Mouse (Mus musculus) lung, postnatal 0 days (tissue): ENCODE data around the gene Cryaa. TPM values are rescaled to one million over a fixed set of nuclear protein-coding genes. Genes with fewer than 3 reads are reported as not detected.

ENCODE experiments used
- ATAC-seq: fragments of 200-750 bp; cut with Nextera tagmentation; 2 replicates; pipeline ENCODE4 v1.8.0; 2017; ENCODE audit warnings: moderate library complexity
- DNase-seq: peaks from one replicate; pipeline ENCODE4 v3.0.0-alpha.2; 2016; ENCODE audit warnings: low spot score
- H3K27ac ChIP-seq: fragments of 300-500 bp; sonication (generic); 2 replicates; pipeline ENCODE4 v1.5.1; 2014; ENCODE audit warnings: antibody characterized with exemption, mild to moderate bottlenecking, low read length, mixed read lengths
- H3K27me3 ChIP-seq: fragments of 300-500 bp; sonication (generic); replicated peaks from 2 replicates; pipeline ENCODE4 v1.6.1; 2014; ENCODE audit warnings: low read length, mixed read lengths; ENCODE audit not compliant: insufficient read depth
- H3K36me3 ChIP-seq: fragments of 300-500 bp; sonication (generic); 2 replicates; pipeline ENCODE4 v1.6.1; 2014; ENCODE audit warnings: low read length, mixed read lengths; ENCODE audit not compliant: insufficient read depth
- H3K4me1 ChIP-seq: fragments of 300-500 bp; sonication (generic); 2 replicates; pipeline ENCODE4 v1.6.1; 2014; ENCODE audit warnings: antibody characterized with exemption, low read depth, low read length, mixed read lengths; ENCODE audit not compliant: insufficient read depth
- H3K4me2 ChIP-seq: fragments of 300-500 bp; sonication (generic); replicated peaks from 2 replicates; pipeline ENCODE4 v1.6.1; 2014; ENCODE audit warnings: low read depth, mild to moderate bottlenecking, low read length, moderate library complexity, mixed read lengths
- H3K4me3 ChIP-seq: fragments of 300-500 bp; sonication (generic); 2 replicates; pipeline ENCODE4 v1.5.1; 2014; ENCODE audit warnings: low read depth, low read length
- H3K9ac ChIP-seq: fragments of 300-500 bp; sonication (generic); replicated peaks from 2 replicates; pipeline ENCODE4 v1.6.1; 2014; ENCODE audit warnings: low read depth, mild to moderate bottlenecking
- H3K9me3 ChIP-seq: fragments of 300-500 bp; sonication (generic); 2 replicates; pipeline ENCODE4 v1.6.1; 2016; ENCODE audit warnings: low read length, mixed read lengths
- CTCF ChIP-seq: IDR thresholded peaks from 2 replicates; pipeline ENCODE4 v1.5.1; 2016; ENCODE audit warnings: antibody characterized with exemption, mild to moderate bottlenecking
- EP300 ChIP-seq: IDR thresholded peaks from 2 replicates; pipeline ENCODE4 v1.6.1; 2016; ENCODE audit warnings: antibody characterized with exemption, mild to moderate bottlenecking, control low read depth
- WGBS: fragments of 180-500 bp; shearing (Covaris S2); extraction: QIAGEN DNeasy Blood & Tissue Kit; methylation state at CpG from one replicate; pipeline ENCODE4 v1.1.7; 2014; 5-methylcytosine and 5-hydroxymethylcytosine counted together
- polyA plus RNA-seq: library from polyadenylated mRNA; unstranded; fragments of >200 nt; fragmentation: Nextera tagmentation; extraction: Ambion mirVana; gene quantifications from 2 replicates; pipeline ENCODE4 v1.2.1, GENCODE M21; 2015

Gene Cryaa
- polyA plus RNA-seq: 0.76 and 1.2 TPM in 2 replicates

DNA sequence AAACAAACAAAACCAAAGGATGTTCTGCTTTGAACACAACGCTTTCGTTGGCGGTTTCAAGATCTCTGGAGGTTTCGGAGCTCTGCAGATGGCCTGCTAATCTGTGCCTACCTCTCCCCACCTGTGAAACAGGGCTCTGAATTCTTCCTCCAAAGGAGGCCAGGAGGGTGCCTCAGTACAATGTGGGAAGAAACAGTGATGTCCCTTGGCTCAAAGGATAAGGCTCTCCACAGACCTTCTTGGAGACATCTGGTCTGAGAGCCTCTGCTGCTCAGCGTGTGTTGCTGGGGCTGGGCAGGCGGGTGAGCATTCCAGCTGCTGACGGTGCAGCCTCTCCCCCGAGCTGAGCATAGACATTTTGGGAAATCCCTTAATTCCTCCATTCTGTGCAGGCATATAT lies at the start of gene Cryaa:
Gene Cryaa (plus strand): TSS at position 301 of the 400 bp plus-strand sequence.
- Histone ChIP-seq H3K4me3 (no peak within 1 kb of the TSS), H3K4me1 (no peaks in the 10 kb centered on the region), H3K9me3 (no peaks in the 10 kb centered on the region), H3K4me2 (no peak within 1 kb of the TSS), H3K27me3 (no peaks in the 10 kb centered on the region), H3K9ac (no peak within 1 kb of the TSS), H3K27ac (no peak within 1 kb of the TSS), H3K36me3 (no peaks in the 10 kb centered on the region)
- 73% methylated on average over 8 of the region's 8 CpGs for WGBS
- no peak for ATAC-seq
- DNase-seq: no peak
- TF ChIP-seq CTCF (no peak), EP300 (no peak)

DNA sequence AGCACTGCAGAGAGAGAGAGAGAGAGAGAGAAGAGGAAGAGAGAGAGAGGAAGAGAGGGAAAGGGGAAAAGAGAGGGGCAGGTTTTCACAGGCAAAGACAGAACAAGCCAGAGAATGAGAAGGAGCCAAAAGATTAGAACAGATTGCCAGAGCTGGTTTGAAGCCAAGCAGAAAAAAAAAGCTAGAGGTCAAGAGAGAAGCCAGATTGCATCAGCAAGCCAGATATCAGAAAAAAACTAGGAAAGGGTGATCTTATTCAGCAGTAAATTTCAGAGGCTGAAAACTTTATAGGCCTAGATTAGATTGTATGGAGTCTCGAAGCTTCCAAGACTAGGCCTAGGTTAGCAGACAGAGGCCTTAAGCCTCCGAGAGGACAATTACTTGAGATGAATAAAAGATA lies 49.6 kb upstream of the Cryaa start:
- ATAC-seq: no peak
- H3K4me1 ChIP-seq: no peaks in the 10 kb centered on the region
- H3K9me3 ChIP-seq: no peaks in the 10 kb centered on the region
- H3K27me3 ChIP-seq: no peaks in the 10 kb centered on the region
- no peaks in the 10 kb centered on the region for H3K36me3 ChIP-seq
- H3K4me2 ChIP-seq: no peak overlapping the region
- H3K4me3 ChIP-seq: no peak overlapping the region
- H3K27ac ChIP-seq: no peak overlapping the region
- H3K9ac ChIP-seq: no peak overlapping the region
- TF ChIP-seq EP300 (no peak), CTCF (no peak)
- WGBS: 87% methylated on average over 2 of the region's 2 CpGs
- no peak for DNase-seq

DNA sequence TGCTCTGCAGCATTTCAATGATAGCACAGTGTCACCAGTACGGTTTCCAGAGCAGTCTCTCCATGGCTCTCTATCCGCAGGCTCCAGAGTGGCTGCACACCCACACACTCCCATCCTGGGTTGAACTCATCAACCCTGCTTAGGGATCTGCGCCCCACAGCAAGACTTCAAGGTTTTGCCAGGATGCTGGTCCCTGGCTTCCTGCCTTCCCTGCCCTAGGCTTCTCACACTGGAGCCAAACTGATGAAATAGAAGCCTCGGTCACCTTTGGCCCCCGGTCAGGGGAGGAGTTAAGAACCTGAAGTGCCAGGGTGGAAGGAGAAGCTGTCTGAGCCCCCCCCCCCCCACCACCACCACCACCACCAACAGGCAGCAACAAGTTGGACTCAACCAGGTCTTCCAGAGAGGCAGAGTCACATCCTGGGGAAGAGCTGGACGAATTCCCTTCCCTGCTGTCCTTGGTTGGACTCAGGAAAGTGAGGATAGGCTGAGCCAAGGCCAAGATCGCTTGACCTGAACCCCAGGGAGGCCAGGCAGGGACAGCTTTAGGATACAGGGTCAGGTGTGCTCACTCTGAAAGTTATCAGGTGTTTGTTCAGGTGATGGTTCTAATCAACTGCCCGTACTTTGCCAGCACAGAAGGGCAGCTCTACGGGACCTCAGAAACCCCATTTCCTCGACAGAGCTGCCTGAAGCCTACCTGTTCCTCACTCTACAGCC lies 46.4 kb upstream of the Cryaa start:
- Histone ChIP-seq H3K27me3 (no peaks in the 10 kb centered on the region), H3K36me3 (no peaks in the 10 kb centered on the region), H3K4me2 (no peak overlapping the region), H3K9me3 (no peaks in the 10 kb centered on the region), H3K4me3 (no peak overlapping the region), H3K4me1 (peaks cover under 1% of the 10 kb centered on the region; the same call in 1 of the 2 replicates), H3K27ac (no peak overlapping the region), H3K9ac (no peak overlapping the region)
- 73% methylated on average over 10 of the region's 10 CpGs for WGBS
- ATAC-seq (no peak), DNase-seq (no peak)
- TF ChIP-seq EP300: no peak

DNA sequence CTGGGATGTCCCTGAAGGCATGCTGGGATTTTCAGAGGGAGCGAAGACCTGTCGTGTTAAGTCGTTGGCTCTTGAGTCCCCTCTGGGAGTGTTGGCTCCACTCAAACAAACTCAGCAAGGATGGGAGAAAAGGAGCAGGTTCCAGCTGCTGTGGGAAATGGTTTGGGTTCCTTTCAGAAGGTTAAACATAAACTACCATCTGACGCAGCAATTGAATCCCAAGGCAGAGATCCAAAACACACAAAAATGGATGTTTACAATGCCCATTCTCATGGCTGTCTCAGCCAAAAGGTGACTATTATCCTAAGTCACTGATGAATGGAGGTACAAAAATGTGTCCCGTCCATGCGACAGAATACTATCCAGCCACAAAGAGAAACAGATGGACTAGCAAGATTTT lies 44.6 kb upstream of the Cryaa start:
- no peak for ATAC-seq
- DNase-seq: no peak
- TF ChIP-seq CTCF (no peak), EP300 (no peak)
- peaks cover 5% of the 10 kb centered on the region for H3K4me1 ChIP-seq
- no peaks in the 10 kb centered on the region for H3K36me3 ChIP-seq
- H3K4me2 ChIP-seq: no peak overlapping the region
- H3K9ac ChIP-seq: no peak overlapping the region
- no peaks in the 10 kb centered on the region for H3K27me3 ChIP-seq
- no peaks in the 10 kb centered on the region for H3K9me3 ChIP-seq
- no peak overlapping the region for H3K27ac ChIP-seq
- 50% methylated on average over 6 of the region's 6 CpGs for WGBS
- H3K4me3 ChIP-seq: no peak overlapping the region

DNA sequence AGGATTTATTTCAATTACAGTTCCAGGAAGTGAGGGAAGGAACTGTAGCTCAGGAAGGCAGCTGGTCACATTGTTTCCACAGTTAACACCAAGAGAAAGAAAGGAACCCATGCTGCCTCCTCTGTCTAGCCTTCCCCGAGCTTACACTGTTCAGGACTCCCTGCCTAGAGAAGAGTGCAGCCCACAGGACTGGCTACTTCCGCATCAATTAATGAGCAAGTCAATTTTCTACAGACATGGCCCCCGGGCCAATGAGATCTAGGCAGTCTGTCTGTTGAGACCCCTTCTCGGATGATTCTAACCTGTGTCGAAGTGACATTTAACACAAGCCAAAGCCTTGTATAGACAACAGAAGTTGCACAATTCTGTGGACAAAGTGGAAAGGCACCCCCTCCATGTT lies 42.7 kb upstream of the Cryaa start:
- no peak overlapping the region for H3K27ac ChIP-seq
- H3K4me1 ChIP-seq: peaks cover 5% of the 10 kb centered on the region
- DNase-seq (no peak), ATAC-seq (no peak)
- H3K27me3 ChIP-seq: no peaks in the 10 kb centered on the region
- H3K4me3 ChIP-seq: no peak overlapping the region
- no peaks in the 10 kb centered on the region for H3K36me3 ChIP-seq
- no peaks in the 10 kb centered on the region for H3K9me3 ChIP-seq
- no peak for TF ChIP-seq EP300
- TF ChIP-seq CTCF: no peak
- WGBS: 74% methylated on average over 5 of the region's 5 CpGs
- H3K9ac ChIP-seq: no peak overlapping the region
- H3K4me2 ChIP-seq: no peak overlapping the region

DNA sequence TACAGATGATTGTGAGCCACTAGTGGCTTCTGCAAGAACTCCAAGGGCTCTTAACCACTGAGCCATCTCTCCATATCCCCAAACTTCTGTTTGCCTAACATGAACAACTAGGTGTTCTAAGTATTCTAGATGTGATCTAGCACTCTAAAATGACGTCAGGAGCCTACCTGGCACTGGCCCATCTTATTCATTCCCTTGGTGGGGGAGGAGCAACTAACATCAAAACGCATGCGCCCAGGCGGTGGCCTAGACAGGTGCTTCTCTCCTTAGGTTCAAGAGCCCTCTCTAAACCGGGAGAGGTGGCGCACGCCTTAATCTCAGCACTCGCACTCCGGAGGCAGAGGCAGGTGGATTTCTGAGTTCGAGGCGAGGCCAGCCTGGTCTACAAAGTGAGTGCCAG lies 41.8 kb upstream of the Cryaa start:
- DNase-seq (no peak), ATAC-seq (no peak)
- TF ChIP-seq CTCF: no peak
- no peak for TF ChIP-seq EP300
- H3K27me3 ChIP-seq: no peaks in the 10 kb centered on the region
- WGBS: 52% methylated on average over 11 of the region's 11 CpGs
- H3K4me2 ChIP-seq: no peak overlapping the region
- no peaks in the 10 kb centered on the region for H3K36me3 ChIP-seq
- H3K27ac ChIP-seq: no peak overlapping the region
- H3K4me1 ChIP-seq: peaks cover 5% of the 10 kb centered on the region
- no peak overlapping the region for H3K4me3 ChIP-seq
- H3K9ac ChIP-seq: no peak overlapping the region
- no peaks in the 10 kb centered on the region for H3K9me3 ChIP-seq
